Mouse (Mus musculus) hindbrain, embryonic 13.5 days (tissue): ENCODE measurements at regions not wholly inside any gene's neighbourhood (a gene's known extent, or its start where the extent isn't known, plus 50 kb on each side); places are given as distances from the start of the nearest gene placed in this dataset.
A peak's percentile ranks its signal among the peaks of the same experiment; 100 is the strongest.

Experiments used
- ATAC-seq: fragments of 200-750 bp; cut with Nextera tagmentation; 2 replicates; pipeline ENCODE4 v1.8.0; 2017; ENCODE audit warnings: moderate TSS enrichment; ENCODE audit not compliant: low FRiP score
- H3K27ac ChIP-seq: fragments of 300-500 bp; sonication (generic); 2 replicates; pipeline ENCODE4 v1.5.1; 2015; ENCODE audit warnings: inconsistent platforms, mild to moderate bottlenecking, moderate library complexity
- H3K27me3 ChIP-seq: fragments of 300-500 bp; sonication (generic); 2 replicates; pipeline ENCODE4 v1.6.1; 2015; ENCODE audit warnings: mild to moderate bottlenecking, inconsistent platforms
- H3K36me3 ChIP-seq: fragments of 300-500 bp; sonication (generic); 2 replicates; pipeline ENCODE4 v1.6.1; 2015; ENCODE audit warnings: mild to moderate bottlenecking, inconsistent platforms
- H3K4me1 ChIP-seq: fragments of 300-500 bp; sonication (generic); replicated peaks from 2 replicates; pipeline ENCODE4 v1.6.1; 2015; ENCODE audit warnings: inconsistent platforms
- H3K4me2 ChIP-seq: fragments of 300-500 bp; sonication (generic); 2 replicates; pipeline ENCODE4 v1.6.1; 2015; ENCODE audit warnings: inconsistent platforms, mild to moderate bottlenecking, moderate library complexity
- H3K4me3 ChIP-seq: fragments of 300-500 bp; sonication (generic); 2 replicates; pipeline ENCODE4 v1.5.1; 2015; ENCODE audit warnings: mild to moderate bottlenecking, inconsistent platforms
- H3K9ac ChIP-seq: fragments of 300-500 bp; sonication (generic); 2 replicates; pipeline ENCODE4 v1.6.1; 2015; ENCODE audit warnings: mild to moderate bottlenecking, inconsistent platforms
- H3K9me3 ChIP-seq: fragments of 300-500 bp; sonication (generic); 2 replicates; pipeline ENCODE4 v1.6.1; 2016; ENCODE audit warnings: inconsistent platforms
- WGBS: fragments of 180-500 bp; shearing (Covaris S2); methylation state at CpG from one replicate; pipeline ENCODE4 v1.1.7; 2015; 5-methylcytosine and 5-hydroxymethylcytosine counted together

GRCm38 (mm10) chr3:76014766-76015165 is 58.0 kb upstream of the Golim4 start:
- Histone ChIP-seq H3K4me3 (no peak overlapping the region), H3K4me1 (no peaks in the 10 kb centered on the region), H3K27ac (no peak overlapping the region), H3K36me3 (no peaks in the 10 kb centered on the region), H3K27me3 (no peaks in the 10 kb centered on the region), H3K4me2 (no peak overlapping the region), H3K9me3 (no peaks in the 10 kb centered on the region), H3K9ac (no peak overlapping the region)
- 95% methylated on average over 4 of the region's 4 CpGs for WGBS
- no peak for ATAC-seq

- Histone ChIP-seq H3K36me3 (no peaks in the 10 kb centered on the region), H3K9me3 (no peaks in the 10 kb centered on the region), H3K27ac (no peak overlapping the region), H3K4me3 (no peak overlapping the region), H3K4me1 (no peaks in the 10 kb centered on the region), H3K4me2 (no peak overlapping the region), H3K9ac (no peak overlapping the region), H3K27me3 (no peaks in the 10 kb centered on the region)
- peak; percentile 71 for ATAC-seq
- 26% methylated on average over 3 of the region's 3 CpGs for WGBS
Measured at GRCm38 (mm10) chr3:76008564-76009183, 51.9 kb upstream of the Golim4 start.
